In the genomic region with DNA sequence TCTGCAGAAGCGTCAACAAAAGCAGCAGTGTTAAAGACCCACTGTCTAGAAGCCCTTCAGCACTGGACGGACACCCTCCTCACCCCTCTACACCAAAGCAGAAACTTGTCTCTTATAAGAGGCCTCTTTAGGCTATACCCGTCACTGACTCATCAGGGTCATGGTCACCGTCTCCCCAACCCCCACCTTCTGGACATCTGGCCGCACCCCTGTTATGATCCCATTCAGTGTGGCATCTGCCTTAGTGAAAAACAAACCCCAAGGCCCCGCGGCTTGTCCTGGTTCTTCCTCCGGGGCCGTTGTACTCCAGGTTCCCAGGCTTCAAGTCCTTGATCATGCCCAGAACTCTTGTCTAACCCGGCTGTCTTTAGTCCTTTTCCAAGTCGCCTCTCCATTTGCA, we compare ENCODE assay signal across 8 mouse cellular contexts. TPM values are rescaled to one million over a fixed set of nuclear protein-coding genes. Genes with fewer than 3 reads are reported as not detected.
DNase-seq lines count a peak whose midpoint lies in the region; ATAC-seq and TF ChIP-seq lines count a peak whose summit lies in the region.

No protein-coding gene starts in this region.

- no peak for TF ChIP-seq POLR2A in cortical plate, adult 2 months (IDR thresholded peaks at IDR 0.05; ENCODE audit: extremely low read depth, insufficient read depth, low read length)

- peak overlapping the region; percentile 80 for H3K27ac ChIP-seq in left cerebral cortex, adult 2 months
- H3K27ac ChIP-seq in cortical plate, adult 2 months (ENCODE audit: insufficient read depth, low read length) = no peak overlapping the region
- peak overlapping the region; percentile 79 for H3K27ac ChIP-seq in hindbrain, embryonic 16.5 days (ENCODE audit: low read depth, low read length)

- H3K4me2 ChIP-seq in hindbrain, embryonic 16.5 days (ENCODE audit: low read length) = peak overlapping the region; percentile 71

- H3K4me1 ChIP-seq in cortical plate, adult 2 months (ENCODE audit: control insufficient read depth, insufficient read depth, low read length) = peaks cover 9% of the 10 kb centered on the region
- peaks cover 23% of the 10 kb centered on the region for H3K4me1 ChIP-seq in hindbrain, embryonic 16.5 days (ENCODE audit: control insufficient read depth, insufficient read depth, low read depth, low read length)

- no peak for DNase-seq in left cerebral cortex, adult 2 months (ENCODE audit: extremely low spot score in 1 of 2, low spot score in 2 of 2)
- no peak for DNase-seq in left cerebral cortex, adult 8-10 months (ENCODE audit: low spot score in 2 of 2)
- no peak for DNase-seq in frontal cortex, postnatal 14 days (ENCODE audit: low spot score in 2 of 2)
- no peak for DNase-seq in layer of hippocampus, postnatal 14 days (ENCODE audit: low spot score in 2 of 2)
- no peak for DNase-seq in urinary bladder, postnatal 25 days (ENCODE audit: low spot score)

- intact Hi-C loops in left cerebral cortex, adult 2 months (cut with DNase I) = loop anchor here (1.0 to 10.0 kb wide), 3 partner anchors 118 to 191 kb away; a partner anchor contains a TSS

- 36% methylated on average over 11 of the region's 11 CpGs for WGBS in hindbrain, embryonic 16.5 days

- no peaks in the 10 kb centered on the region for H3K27me3 ChIP-seq in hindbrain, embryonic 16.5 days (replicated peaks; ENCODE audit: control insufficient read depth, insufficient read depth, low read length)

- ATAC-seq in hindbrain, embryonic 16.5 days = no peak
- 0 out of 2 replicates have a peak, but pooled peaks have one; percentile 3 for ATAC-seq in monocyte, adult 5-6 weeks (replicated peaks; ENCODE audit: insufficient number of reproducible peaks, low FRiP score, low TSS enrichment, poor library complexity, severe bottlenecking)

- peak overlapping the region; percentile 94 for H3K4me3 ChIP-seq in left cerebral cortex, adult 2 months
- peak overlapping the region; percentile 77 for H3K4me3 ChIP-seq in cortical plate, adult 2 months (ENCODE audit: insufficient read depth, low read length)
- peak overlapping the region; percentile 85 for H3K4me3 ChIP-seq in hindbrain, embryonic 16.5 days (ENCODE audit: low read length)

- TF ChIP-seq CTCF in left cerebral cortex, adult 2 months (IDR thresholded peaks at IDR 0.05) = no peak
- no peak for TF ChIP-seq CTCF in cortical plate, adult 2 months (IDR thresholded peaks at IDR 0.05; ENCODE audit: extremely low read depth, insufficient read depth, low read length)

- H3K36me3 ChIP-seq in hindbrain, embryonic 16.5 days (ENCODE audit: control insufficient read depth, insufficient read depth, low read length) = peaks cover 2% of the 10 kb centered on the region; the same call in 1 of the 2 replicates

- peak overlapping the region; percentile 74 for H3K9ac ChIP-seq in hindbrain, embryonic 16.5 days (ENCODE audit: low read depth, low read length)

- no peaks in the 10 kb centered on the region for H3K9me3 ChIP-seq in hindbrain, embryonic 16.5 days (ENCODE audit: control insufficient read depth, low read length)

RNA-seq across cellular contexts. Expression of a gene that starts 0.6 kb away (rescaled TPM):
- 100 to 1,000 TPM; 221 to 222 TPM for total RNA-seq in left cerebral cortex, adult 2 months (2021)
- total RNA-seq in left cerebral cortex, adult 8-10 months (2022) = 100 to 1,000 TPM; 187 to 250 (median 223) TPM
- polyA plus RNA-seq in cortical plate, adult 2 months (2012; rRNA removed) = 130 and 131 TPM in 2 replicates
- polyA plus RNA-seq in hindbrain, embryonic 16.5 days (2015; fragmentation: Nextera tagmentation; extraction: Ambion mirVana) = 69.0 and 69.9 TPM in 2 replicates
- total RNA-seq in monocyte, adult 5-6 weeks (2017) = 43.4 to 49.7 TPM (median 45.7 TPM) in 3 replicates
- total RNA-seq in layer of hippocampus, postnatal 14 days (2021) = 100 to 1,000 TPM; 150 to 162 TPM

RNA-seq across cellular contexts. Expression of a gene that starts 52.0 kb away (rescaled TPM):
- 10 to 100 TPM in 1 of 2 experiments, 1 to 10 TPM in 1; 6.2 to 11.4 TPM for total RNA-seq in left cerebral cortex, adult 2 months (2021)
- 1 to 10 TPM; 6.3 to 9.0 (median 7.9) TPM for total RNA-seq in left cerebral cortex, adult 8-10 months (2022)
- polyA plus RNA-seq in cortical plate, adult 2 months (2012; rRNA removed) = 10.9 and 11.4 TPM in 2 replicates
- polyA plus RNA-seq in hindbrain, embryonic 16.5 days (2015; fragmentation: Nextera tagmentation; extraction: Ambion mirVana) = 6.3 and 7.2 TPM in 2 replicates
- 0.19 to 1.8 TPM (median 0.49 TPM) in 3 replicates for total RNA-seq in monocyte, adult 5-6 weeks (2017)
- total RNA-seq in layer of hippocampus, postnatal 14 days (2021) = 1 to 10 TPM; 6.6 to 7.9 TPM

RNA-seq across cellular contexts. Expression of a gene that starts 55.7 kb away (rescaled TPM):
- 10 to 100 TPM; 35.3 to 39.5 TPM for total RNA-seq in left cerebral cortex, adult 2 months (2021)
- 10 to 100 TPM; 30.9 to 37.4 (median 34.3) TPM for total RNA-seq in left cerebral cortex, adult 8-10 months (2022)
- polyA plus RNA-seq in cortical plate, adult 2 months (2012; rRNA removed) = 38.6 and 38.8 TPM in 2 replicates
- polyA plus RNA-seq in hindbrain, embryonic 16.5 days (2015; fragmentation: Nextera tagmentation; extraction: Ambion mirVana) = 34.7 and 36.5 TPM in 2 replicates
- total RNA-seq in monocyte, adult 5-6 weeks (2017) = 0.29 to 0.96 TPM in 2 of 3 replicates, not detected in the other
- 1 to 10 TPM; 2.8 TPM for total RNA-seq in layer of hippocampus, postnatal 14 days (2021)

Comparison
In these comparisons a context has a peak if more than half of its experiments do, and no peak if none do; other contexts are left out.
1. RNA of a gene that starts 55.7 kb away (total RNA-seq): 35.3 to 39.5 TPM in left cerebral cortex, adult 2 months and 30.9 to 37.4 TPM in left cerebral cortex, adult 8-10 months; 2.8 TPM in layer of hippocampus, postnatal 14 days and 0.29 to 0.96 TPM in monocyte, adult 5-6 weeks; every median in the first group is over 4 times any median in the second.
2. Peak in every context shown above with its lines, with median percentiles within 50 percentile points of each other: H3K4me3 ChIP-seq.